Mouse (Mus musculus) spleen, adult 2 months (tissue): ENCODE measurements at regions not wholly inside any gene's neighbourhood (a gene's known extent, or its start where the extent isn't known, plus 50 kb on each side); places are given as distances from the start of the nearest gene placed in this dataset.

Source experiments
- CTCF ChIP-seq: fragments of 200-500 bp; IDR thresholded peaks from 2 replicates; pipeline ENCODE4 v1.5.1; 2011; ENCODE audit warnings: mild to moderate bottlenecking, inconsistent platforms; ENCODE audit not compliant: insufficient read depth, insufficient read length, insufficient replicate concordance; ENCODE audit errors: extremely low read depth
- POLR2A ChIP-seq: fragments of 200-500 bp; IDR thresholded peaks from 2 replicates; pipeline ENCODE4 v1.6.1; 2011; ENCODE audit warnings: low read depth, low read length, inconsistent platforms

DNA sequence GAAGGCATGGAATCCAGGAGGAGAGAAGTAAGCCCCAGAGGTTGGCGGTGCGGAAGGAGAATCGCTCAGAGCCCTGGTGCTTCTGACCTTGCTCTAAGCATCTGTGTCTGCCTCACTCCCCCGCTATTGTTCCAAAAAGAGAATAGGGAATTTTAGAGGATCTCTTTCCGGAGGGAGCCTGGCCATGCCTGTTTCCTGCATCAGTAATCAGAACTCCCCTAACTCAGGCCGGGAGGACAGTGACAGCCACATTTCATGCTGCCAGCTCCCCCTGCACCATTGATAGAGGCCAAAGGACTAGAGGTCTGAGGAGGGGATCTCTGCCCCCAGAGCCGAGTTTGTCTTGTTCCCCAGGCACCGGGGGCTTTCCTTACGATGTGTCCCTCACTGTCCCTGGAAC lies 53.0 kb upstream of the Slc22a12 start:
- no peak for TF ChIP-seq POLR2A
- no peak for TF ChIP-seq CTCF
